Mouse (Mus musculus): ENCODE measurements at regions not wholly inside any gene's neighbourhood (a gene's known extent, or its start where the extent isn't known, plus 50 kb on each side); places are given as distances from the start of the nearest gene placed in this dataset.
A peak's percentile ranks its signal among the peaks of the same experiment; 100 is the strongest.

GRCm38 (mm10) chr3:45523281-45523680 is 145.1 kb downstream of the Pcdh10 start:
- 93% methylated on average over 4 of the region's 4 CpGs for WGBS
- Histone ChIP-seq H3K36me3 (no peaks in the 10 kb centered on the region), H3K27me3 (no peaks in the 10 kb centered on the region), H3K9me3 (no peaks in the 10 kb centered on the region), H3K27ac (replicated peaks) (no peak overlapping the region), H3K4me3 (no peak overlapping the region), H3K4me1 (no peaks in the 10 kb centered on the region), H3K4me2 (replicated peaks) (no peak overlapping the region), H3K9ac (replicated peaks) (no peak overlapping the region)
- ATAC-seq (ENCODE audit: low FRiP score, low read depth), result no peak

DNA sequence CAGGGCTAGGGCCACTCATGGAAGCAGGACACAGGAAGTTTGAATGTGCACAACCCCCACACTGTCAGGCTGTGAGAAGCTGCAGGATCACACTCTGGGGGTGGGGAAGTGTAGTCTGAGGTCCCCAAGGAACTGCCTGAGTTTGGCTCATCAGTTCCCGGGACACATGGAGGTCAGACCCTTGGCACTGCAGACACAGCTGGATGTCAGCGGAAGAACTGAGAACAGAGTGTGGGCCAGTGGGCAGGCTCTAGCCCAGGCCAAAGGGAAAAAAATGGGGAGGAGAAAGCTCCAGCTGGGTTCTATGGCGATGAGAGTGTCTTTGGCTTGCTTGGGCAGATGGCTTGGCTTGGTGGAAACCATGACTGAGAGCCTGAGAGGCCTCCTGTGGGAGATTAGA is 168.9 kb downstream of the Pcdh10 start:
- 88% methylated on average over 3 of the region's 3 CpGs for WGBS
- H3K4me2 ChIP-seq (replicated peaks), result no peak overlapping the region

GRCm38 (mm10) chr3:45555736-45556135 is 177.5 kb downstream of the Pcdh10 start:
- WGBS, result 23% methylated on average over 1 of the region's 1 CpGs
- H3K4me3 ChIP-seq, result no peak overlapping the region
- H3K36me3 ChIP-seq, result no peaks in the 10 kb centered on the region
- no peak overlapping the region for H3K4me2 ChIP-seq (replicated peaks)
- peak; percentile 86 for ATAC-seq (ENCODE audit: low FRiP score, low read depth)
- H3K4me1 ChIP-seq, result no peaks in the 10 kb centered on the region
- no peaks in the 10 kb centered on the region for H3K9me3 ChIP-seq
- H3K27ac ChIP-seq (replicated peaks), result no peak overlapping the region
- no peak overlapping the region for H3K9ac ChIP-seq (replicated peaks)
- H3K27me3 ChIP-seq, result no peaks in the 10 kb centered on the region

More for the DNA sequence above, 168.9 kb downstream of the Pcdh10 start:
- Histone ChIP-seq H3K9me3 (no peaks in the 10 kb centered on the region), H3K27me3 (no peaks in the 10 kb centered on the region), H3K4me1 (no peaks in the 10 kb centered on the region), H3K9ac (replicated peaks) (no peak overlapping the region), H3K27ac (replicated peaks) (no peak overlapping the region), H3K4me3 (no peak overlapping the region), H3K36me3 (no peaks in the 10 kb centered on the region)
- ATAC-seq (ENCODE audit: low FRiP score, low read depth), result no peak

DNA sequence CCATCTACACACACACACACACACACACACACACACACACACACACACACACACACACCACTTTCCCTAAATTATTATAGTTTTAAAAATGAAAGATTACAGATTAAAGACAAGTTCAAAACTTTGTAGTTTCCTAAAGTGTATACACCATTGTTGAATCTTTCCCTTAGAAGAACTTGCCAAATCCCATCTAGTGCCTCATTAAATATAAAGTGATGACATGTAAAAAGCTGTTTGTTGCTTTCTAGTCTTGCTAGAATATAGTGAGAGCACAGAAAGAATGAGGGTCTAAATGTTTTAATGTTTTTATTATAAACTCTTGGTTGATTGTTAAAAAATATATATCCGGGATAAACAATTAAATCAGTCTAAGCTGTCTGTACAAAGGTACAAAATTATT is 194.8 kb downstream of the Pcdh10 start:
- WGBS, result 93% methylated on average over 1 of the region's 1 CpGs
- ATAC-seq (ENCODE audit: low FRiP score, low read depth), result no peak

DNA sequence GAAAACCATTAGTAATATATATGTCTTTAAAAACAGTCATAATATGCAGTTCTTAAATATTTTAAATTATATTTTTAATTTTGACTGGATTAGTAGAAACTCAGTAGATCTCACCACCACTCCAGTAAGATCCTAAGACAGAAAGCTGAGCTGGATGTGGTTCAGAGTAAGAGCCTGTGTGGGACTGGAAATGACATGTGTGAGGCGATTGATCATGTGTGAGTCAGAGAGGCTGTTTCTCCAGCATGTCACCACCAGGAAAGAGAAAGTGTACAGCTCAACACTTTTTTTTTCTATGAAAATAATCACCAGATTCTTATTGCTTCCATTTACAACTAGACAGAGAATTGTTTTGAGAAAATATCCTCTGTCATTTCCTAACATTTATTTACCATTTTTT is 198.8 kb downstream of the Pcdh10 start:
- 83% methylated on average over 1 of the region's 1 CpGs for WGBS
- Histone ChIP-seq H3K27me3 (no peaks in the 10 kb centered on the region), H3K9ac (replicated peaks) (no peak overlapping the region), H3K9me3 (no peaks in the 10 kb centered on the region), H3K27ac (replicated peaks) (no peak overlapping the region), H3K36me3 (no peaks in the 10 kb centered on the region), H3K4me1 (no peaks in the 10 kb centered on the region), H3K4me3 (no peak overlapping the region), H3K4me2 (replicated peaks) (no peak overlapping the region)
- no peak for ATAC-seq (ENCODE audit: low FRiP score, low read depth)

More for the DNA sequence above, 194.8 kb downstream of the Pcdh10 start:
- H3K4me1 ChIP-seq, result no peaks in the 10 kb centered on the region
- H3K9me3 ChIP-seq, result no peaks in the 10 kb centered on the region
- no peak overlapping the region for H3K27ac ChIP-seq (replicated peaks)
- no peak overlapping the region for H3K4me3 ChIP-seq
- H3K4me2 ChIP-seq (replicated peaks), result no peak overlapping the region
- H3K36me3 ChIP-seq, result no peaks in the 10 kb centered on the region
- H3K27me3 ChIP-seq, result no peaks in the 10 kb centered on the region
- no peak overlapping the region for H3K9ac ChIP-seq (replicated peaks)

DNA sequence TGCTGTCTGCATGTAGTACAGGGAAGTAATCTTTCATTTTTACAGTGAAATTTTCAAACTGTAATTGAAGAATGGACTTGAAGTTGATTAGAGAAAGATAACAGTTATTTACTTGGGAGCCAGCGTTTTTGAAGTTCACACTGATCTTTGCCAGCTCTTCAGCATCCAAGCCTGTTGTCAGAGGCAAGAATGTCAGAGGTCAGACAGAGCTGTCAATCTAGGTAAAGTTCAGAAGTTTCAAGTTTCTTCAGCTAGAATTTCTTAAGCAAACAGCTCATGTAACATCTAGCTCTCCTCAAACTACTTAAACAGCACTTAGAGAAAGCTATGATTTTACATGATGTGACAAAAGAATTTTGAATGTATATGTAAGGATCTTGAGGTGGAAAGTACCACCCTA is 215.4 kb downstream of the Pcdh10 start:
- WGBS, result 62% methylated on average over 1 of the region's 1 CpGs
- no peak overlapping the region for H3K9ac ChIP-seq (replicated peaks)
- H3K36me3 ChIP-seq, result no peaks in the 10 kb centered on the region
- no peak overlapping the region for H3K4me2 ChIP-seq (replicated peaks)
- no peaks in the 10 kb centered on the region for H3K27me3 ChIP-seq
- no peak overlapping the region for H3K4me3 ChIP-seq
- H3K27ac ChIP-seq (replicated peaks), result no peak overlapping the region
- ATAC-seq (ENCODE audit: low FRiP score, low read depth), result no peak
- no peaks in the 10 kb centered on the region for H3K4me1 ChIP-seq
- no peaks in the 10 kb centered on the region for H3K9me3 ChIP-seq

DNA sequence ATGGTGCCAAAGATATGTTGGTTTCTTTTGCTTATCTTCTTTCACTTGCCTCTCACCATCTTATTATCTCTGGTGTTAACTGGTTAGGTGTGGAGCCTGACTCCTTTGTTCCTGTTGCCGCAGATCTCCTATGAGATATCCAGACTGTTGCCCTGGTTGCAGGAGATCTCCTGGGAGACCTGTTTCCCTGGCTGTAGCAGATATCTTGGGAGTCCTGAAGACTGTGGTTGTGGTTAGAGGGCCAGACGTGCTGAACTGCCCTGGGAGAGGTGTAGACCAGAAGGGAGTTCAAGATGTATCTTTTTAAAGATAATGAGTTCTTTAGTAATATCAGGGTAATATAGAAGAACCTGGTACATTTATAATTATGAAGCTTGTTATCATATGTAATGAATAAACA is 224.1 kb downstream of the Pcdh10 start:
- no peaks in the 10 kb centered on the region for H3K9me3 ChIP-seq
- ATAC-seq (ENCODE audit: low FRiP score, low read depth), result no peak
- 76% methylated on average over 2 of the region's 2 CpGs for WGBS

GRCm38 (mm10) chr3:45603151-45603550 is 225.0 kb downstream of the Pcdh10 start:
- 90% methylated on average over 5 of the region's 5 CpGs for WGBS
- Histone ChIP-seq H3K27me3 (no peaks in the 10 kb centered on the region), H3K27ac (replicated peaks) (no peak overlapping the region), H3K9me3 (no peaks in the 10 kb centered on the region), H3K4me3 (no peak overlapping the region), H3K36me3 (no peaks in the 10 kb centered on the region), H3K9ac (replicated peaks) (no peak overlapping the region), H3K4me1 (no peaks in the 10 kb centered on the region), H3K4me2 (replicated peaks) (no peak overlapping the region)
- ATAC-seq (ENCODE audit: low FRiP score, low read depth), result no peak

More for the DNA sequence above, 224.1 kb downstream of the Pcdh10 start:
- no peaks in the 10 kb centered on the region for H3K36me3 ChIP-seq
- H3K27ac ChIP-seq (replicated peaks), result no peak overlapping the region
- H3K4me3 ChIP-seq, result no peak overlapping the region
- no peak overlapping the region for H3K4me2 ChIP-seq (replicated peaks)
- H3K9ac ChIP-seq (replicated peaks), result no peak overlapping the region
- H3K27me3 ChIP-seq, result no peaks in the 10 kb centered on the region
- H3K4me1 ChIP-seq, result no peaks in the 10 kb centered on the region

DNA sequence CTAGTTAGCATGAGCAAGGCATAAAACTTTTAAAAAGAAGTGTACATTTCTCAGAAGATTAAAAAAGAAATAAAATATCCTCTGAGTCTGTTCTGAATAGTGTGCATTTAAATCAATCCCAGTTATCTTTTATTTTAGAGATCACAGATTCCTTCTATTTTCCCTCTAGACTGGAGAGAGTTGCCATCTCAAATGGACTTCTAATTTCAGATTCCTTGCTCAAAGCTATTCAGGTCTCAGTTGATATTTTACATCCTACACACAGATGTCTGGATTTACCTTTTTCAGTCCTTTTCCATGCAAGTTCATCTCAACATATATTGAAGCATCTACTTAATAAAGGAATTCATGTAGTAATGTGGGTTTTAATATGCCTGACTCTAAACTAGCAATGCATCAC is 242.5 kb downstream of the Pcdh10 start:
- Histone ChIP-seq H3K27ac (replicated peaks) (no peak overlapping the region), H3K9me3 (no peaks in the 10 kb centered on the region), H3K36me3 (no peaks in the 10 kb centered on the region), H3K9ac (replicated peaks) (no peak overlapping the region), H3K4me2 (replicated peaks) (no peak overlapping the region), H3K4me1 (no peaks in the 10 kb centered on the region), H3K27me3 (no peaks in the 10 kb centered on the region), H3K4me3 (no peak overlapping the region)
- no peak for ATAC-seq (ENCODE audit: low FRiP score, low read depth)

DNA sequence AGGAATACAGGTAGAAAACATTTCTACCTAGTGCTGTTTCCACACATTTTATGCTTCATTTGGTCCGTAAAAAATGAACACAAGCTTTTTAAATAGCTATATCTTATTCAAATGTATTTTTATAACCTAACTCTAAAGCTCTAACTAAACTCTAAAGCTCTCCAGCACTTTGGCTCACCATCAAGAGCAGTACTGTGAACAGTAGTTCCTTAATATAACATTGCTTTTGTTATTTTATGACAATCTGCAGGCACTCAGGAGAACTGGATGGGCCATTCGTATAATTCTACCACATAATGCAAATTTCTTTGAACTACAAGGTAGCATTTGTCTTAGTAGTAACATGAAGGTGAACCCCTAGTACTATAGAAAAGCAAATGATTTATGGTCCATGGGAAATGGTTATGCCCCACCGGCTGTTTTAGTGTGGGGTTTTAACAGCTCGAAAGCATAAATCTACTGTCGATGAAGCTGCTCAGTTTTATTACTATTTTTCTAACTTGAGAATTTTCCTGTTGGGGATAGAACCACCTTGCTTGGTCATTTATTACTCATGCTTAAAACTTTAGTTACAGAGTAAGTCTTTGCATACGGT is 267.8 kb downstream of the Pcdh10 start:
- Histone ChIP-seq H3K27ac (replicated peaks) (no peak overlapping the region), H3K4me3 (no peak overlapping the region), H3K9me3 (no peaks in the 10 kb centered on the region), H3K4me2 (replicated peaks) (no peak overlapping the region), H3K27me3 (no peaks in the 10 kb centered on the region), H3K36me3 (no peaks in the 10 kb centered on the region), H3K9ac (replicated peaks) (no peak overlapping the region), H3K4me1 (no peaks in the 10 kb centered on the region)
- ATAC-seq (ENCODE audit: low FRiP score, low read depth), result no peak
- 89% methylated on average over 6 of the region's 6 CpGs for WGBS

DNA sequence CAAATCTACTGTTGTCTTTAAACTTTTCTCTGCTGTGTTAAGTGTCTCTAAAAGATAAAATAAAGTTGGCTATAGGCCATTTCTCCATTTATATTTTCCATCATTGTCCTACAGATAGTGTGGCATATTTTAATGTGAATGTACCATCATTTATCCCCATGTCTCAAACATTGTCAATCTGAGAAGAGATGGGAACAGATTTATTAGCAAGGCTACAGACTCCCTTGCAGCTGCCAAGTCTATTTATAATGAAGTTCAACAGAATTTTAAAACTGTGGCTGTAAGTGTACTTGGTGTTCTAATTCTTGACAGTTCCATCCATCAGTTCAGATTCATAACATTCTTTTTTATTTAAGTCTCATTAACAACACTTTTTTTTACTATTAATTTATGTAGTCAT is 271.2 kb downstream of the Pcdh10 start:
- no peak overlapping the region for H3K4me2 ChIP-seq (replicated peaks)
- H3K27me3 ChIP-seq, result no peaks in the 10 kb centered on the region
- H3K4me1 ChIP-seq, result no peaks in the 10 kb centered on the region
- H3K9me3 ChIP-seq, result no peaks in the 10 kb centered on the region
- ATAC-seq (ENCODE audit: low FRiP score, low read depth), result no peak
- H3K27ac ChIP-seq (replicated peaks), result no peak overlapping the region
- no peak overlapping the region for H3K9ac ChIP-seq (replicated peaks)
- H3K36me3 ChIP-seq, result no peaks in the 10 kb centered on the region
- no peak overlapping the region for H3K4me3 ChIP-seq

DNA sequence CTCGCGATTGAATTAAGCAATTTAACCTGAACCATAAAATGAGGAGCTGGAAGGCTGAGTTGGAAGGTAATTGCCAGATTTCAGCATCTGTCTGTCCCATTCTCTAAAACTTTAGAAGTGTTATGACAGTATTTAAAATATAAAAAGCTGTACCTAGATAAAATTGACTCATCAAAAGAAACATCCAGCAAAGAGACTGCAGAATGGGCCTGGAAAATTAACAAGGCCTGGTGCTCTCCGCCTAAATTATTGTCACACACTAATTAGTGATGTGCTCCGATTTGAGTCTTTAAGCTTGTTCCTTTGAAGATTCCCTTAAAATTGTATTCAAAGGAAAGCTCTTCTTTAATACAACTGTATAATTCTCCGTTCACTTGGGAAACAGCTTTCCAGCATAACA is 278.8 kb downstream of the Pcdh10 start:
- Histone ChIP-seq H3K9me3 (no peaks in the 10 kb centered on the region), H3K27ac (replicated peaks) (no peak overlapping the region), H3K4me1 (no peaks in the 10 kb centered on the region), H3K27me3 (no peaks in the 10 kb centered on the region), H3K4me3 (no peak overlapping the region), H3K4me2 (replicated peaks) (no peak overlapping the region), H3K36me3 (no peaks in the 10 kb centered on the region), H3K9ac (replicated peaks) (no peak overlapping the region)
- ATAC-seq (ENCODE audit: low FRiP score, low read depth), result no peak
- WGBS, result 90% methylated on average over 5 of the region's 5 CpGs

- H3K9me3 ChIP-seq, result no peaks in the 10 kb centered on the region
- H3K4me2 ChIP-seq (replicated peaks), result no peak overlapping the region
- no peak overlapping the region for H3K27ac ChIP-seq (replicated peaks)
- WGBS, result 85% methylated on average over 2 of the region's 2 CpGs
- no peak overlapping the region for H3K4me3 ChIP-seq
- H3K9ac ChIP-seq (replicated peaks), result no peak overlapping the region
- H3K27me3 ChIP-seq, result no peaks in the 10 kb centered on the region
- ATAC-seq (ENCODE audit: low FRiP score, low read depth), result no peak
- H3K4me1 ChIP-seq, result no peaks in the 10 kb centered on the region
- no peaks in the 10 kb centered on the region for H3K36me3 ChIP-seq
These were observed 280.0 kb downstream of the Pcdh10 start for GRCm38 (mm10) chr3:45658093-45658776.

All from midbrain, embryonic 12.5 days (tissue).